In genomic region chr1:177532656-177533055, GRCm38 (mm10) we compare ENCODE assay signal across 18 mouse cellular contexts.
A peak's percentile ranks its signal among the peaks of the same experiment; 100 is the strongest.
DNase-seq lines count a peak whose midpoint lies in the region; ATAC-seq lines count a peak whose summit lies in the region.
"Had no signal": no experiment of that assay in that cellular context is flagged by ENCODE, and none has a peak within 500 bp of the region (broad histone marks: within the 10 kb centered on the region; RNA-seq: fewer than 3 reads in every experiment).

No protein-coding gene starts in this region.

- peak; percentile 12 for DNase-seq in T-cell, adult 2 months (ENCODE audit: low spot score)
- peak; percentile 46 for DNase-seq in thymus, postnatal 25 days
- DNase-seq in urinary bladder, postnatal 4 days (ENCODE audit: low spot score in 2 of 2) = no peak
- DNase-seq in embryo, embryonic 10 days (ENCODE audit: low spot score) = no peak
- DNase-seq in right cerebral cortex, postnatal 14 days = no peak
- DNase-seq: adrenal gland, adult 8-10 months; cerebellum, adult 9-10 months; embryo, embryonic 11 days; gastrocnemius, postnatal 25 days; kidney, adult 9 months; kidney, postnatal 25 days; layer of hippocampus, adult 9-11 months; lung, embryonic 14.5 days; lung, postnatal 36 days had no signal

- ATAC-seq in common myeloid progenitor, adult 5-6 weeks (replicated peaks; ENCODE audit: low read depth, poor library complexity, severe bottlenecking) = peak; percentile 88
- ATAC-seq in neutrophil, adult 5-6 weeks (ENCODE audit: extremely low read depth, insufficient number of reproducible peaks, low FRiP score, poor library complexity, severe bottlenecking) = peak; percentile 56; the same call in 1 of the 2 replicates
- ATAC-seq: forebrain, embryonic 16.5 days; liver, embryonic 12.5 days had no signal

Comparison
In these comparisons a context has a peak if more than half of its experiments do, and no peak if none do; other contexts are left out.
1. DNase-seq: peak in T-cell, adult 2 months (single experiment) and thymus, postnatal 25 days (single experiment); none in urinary bladder, postnatal 4 days (0 of 2), embryo, embryonic 10 days (single experiment) and right cerebral cortex, postnatal 14 days (single experiment).